Mouse (Mus musculus) hindbrain, embryonic 10.5 days (tissue): ENCODE measurements around the gene Apol8. TPM values are rescaled to one million over a fixed set of nuclear protein-coding genes. Genes with fewer than 3 reads are reported as not detected.
"Not testable (repeated sequence)": the region's sequence is repeated elsewhere in the genome, so short reads cannot be mapped to it uniquely, and the experiment has no call there.

Experiments used
- DNase-seq: peaks from one replicate; pipeline ENCODE4 v3.0.0-alpha.2; 2017; ENCODE audit warnings: low spot score
- H3K27ac ChIP-seq: fragments of 300-500 bp; sonication (generic); 2 replicates; pipeline ENCODE4 v1.5.1; 2016; ENCODE audit warnings: mild to moderate bottlenecking, moderate library complexity
- H3K27me3 ChIP-seq: fragments of 300-500 bp; sonication (generic); 2 replicates; pipeline ENCODE4 v1.6.1; 2016; ENCODE audit warnings: mild to moderate bottlenecking; ENCODE audit not compliant: poor library complexity, insufficient read depth, severe bottlenecking
- H3K36me3 ChIP-seq: fragments of 300-500 bp; sonication (generic); 2 replicates; pipeline ENCODE4 v1.6.1; 2016; ENCODE audit warnings: mild to moderate bottlenecking, moderate library complexity
- H3K4me1 ChIP-seq: fragments of 300-500 bp; sonication (generic); replicated peaks from 2 replicates; pipeline ENCODE4 v1.6.1; 2016; ENCODE audit warnings: mild to moderate bottlenecking
- H3K4me3 ChIP-seq: fragments of 300-500 bp; sonication (generic); 2 replicates; pipeline ENCODE4 v1.5.1; 2016; ENCODE audit warnings: mild to moderate bottlenecking, moderate library complexity
- H3K9me3 ChIP-seq: fragments of 300-500 bp; sonication (generic); 2 replicates; pipeline ENCODE4 v1.6.1; 2016; ENCODE audit warnings: mild to moderate bottlenecking, moderate library complexity
- WGBS: fragments of 180-500 bp; shearing (Covaris S2); methylation state at CpG from one replicate; pipeline ENCODE4 v1.1.7; 2016; 5-methylcytosine and 5-hydroxymethylcytosine counted together
- polyA plus RNA-seq: library from polyadenylated mRNA; unstranded; fragments of >200 nt; fragmentation: Nextera tagmentation; extraction: Ambion mirVana; gene quantifications from 2 replicates; pipeline ENCODE4 v1.2.1, GENCODE M21; 2016

The Apol8 gene
- polyA plus RNA-seq, 1 experiment from 2014 or later, result 0.20 TPM

- not testable (repeated sequence) for H3K36me3 ChIP-seq, DNase-seq, H3K27me3 ChIP-seq, H3K27ac ChIP-seq, H3K9me3 ChIP-seq, H3K4me3 ChIP-seq, H3K4me1 ChIP-seq
- WGBS, result 91% methylated on average over 8 of the region's 8 CpGs
These were observed 23.4 kb downstream of the Apol8 start for GRCm38 (mm10) chr15:77733380-77733779.

DNA sequence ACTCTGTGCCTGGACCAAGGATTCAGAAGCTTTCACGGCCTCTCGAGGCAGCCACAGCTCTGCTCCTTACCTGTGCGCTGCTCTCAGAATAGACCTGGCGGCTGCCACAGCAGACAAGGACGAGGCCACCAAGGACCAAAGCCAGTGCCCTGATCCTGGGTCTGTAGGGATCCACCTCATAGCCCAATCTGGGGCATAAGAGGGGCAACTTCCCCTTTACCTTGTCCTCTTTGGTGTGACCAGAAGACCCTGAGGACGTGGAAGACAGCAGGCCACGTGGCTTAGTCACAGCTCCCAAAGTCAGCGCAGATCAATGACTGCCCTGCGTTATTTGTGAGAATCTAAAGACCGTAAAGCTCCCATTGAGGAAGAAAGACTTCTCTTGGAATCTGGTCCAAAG, 24.0 kb downstream of the Apol8 start:
- not testable (repeated sequence) for H3K9me3 ChIP-seq, H3K36me3 ChIP-seq, H3K27ac ChIP-seq, H3K27me3 ChIP-seq, DNase-seq, H3K4me1 ChIP-seq, H3K4me3 ChIP-seq
- WGBS, result 79% methylated on average over 10 of the region's 10 CpGs

DNA sequence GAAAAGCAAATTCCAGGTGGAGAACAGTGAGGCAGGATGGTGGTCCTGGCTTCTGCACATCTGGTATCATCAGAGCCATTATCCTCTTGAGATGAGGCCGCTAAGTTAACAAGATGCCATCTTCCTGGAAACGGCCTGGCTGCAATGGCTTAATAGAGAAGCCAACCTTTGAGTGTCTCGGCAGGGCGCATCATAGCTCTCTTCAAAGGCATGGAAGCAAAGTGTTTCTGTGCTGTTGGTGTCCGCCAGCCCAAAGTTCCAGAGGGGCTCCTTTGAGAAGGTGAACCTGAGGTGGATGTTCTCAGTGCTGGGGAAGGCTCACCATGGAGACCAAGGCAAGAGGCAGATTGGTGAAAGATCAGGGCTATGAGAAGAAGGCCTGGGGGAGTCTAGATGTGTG, 25.2 kb downstream of the Apol8 start:
- no peak overlapping the region for H3K27ac ChIP-seq
- H3K4me1 ChIP-seq, result 0 out of 2 replicates have a peak, but pooled peaks cover 3% of the 10 kb centered on the region
- no peak for DNase-seq
- H3K27me3 ChIP-seq, result no peaks in the 10 kb centered on the region
- no peaks in the 10 kb centered on the region for H3K36me3 ChIP-seq
- WGBS, result 86% methylated on average over 5 of the region's 5 CpGs
- no peaks in the 10 kb centered on the region for H3K9me3 ChIP-seq
- no peak overlapping the region for H3K4me3 ChIP-seq

- H3K4me3 ChIP-seq, H3K4me1 ChIP-seq, DNase-seq, H3K9me3 ChIP-seq, H3K27ac ChIP-seq, H3K36me3 ChIP-seq, H3K27me3 ChIP-seq: not testable (repeated sequence)
- 85% methylated on average over 1 of the region's 4 CpGs for WGBS
These were observed 28.1 kb downstream of the Apol8 start, which contains the start of gene Apol9b for GRCm38 (mm10) chr15:77728739-77729138. Gene Apol9b, plus strand, starts transcription at chr15:77729039.

DNA sequence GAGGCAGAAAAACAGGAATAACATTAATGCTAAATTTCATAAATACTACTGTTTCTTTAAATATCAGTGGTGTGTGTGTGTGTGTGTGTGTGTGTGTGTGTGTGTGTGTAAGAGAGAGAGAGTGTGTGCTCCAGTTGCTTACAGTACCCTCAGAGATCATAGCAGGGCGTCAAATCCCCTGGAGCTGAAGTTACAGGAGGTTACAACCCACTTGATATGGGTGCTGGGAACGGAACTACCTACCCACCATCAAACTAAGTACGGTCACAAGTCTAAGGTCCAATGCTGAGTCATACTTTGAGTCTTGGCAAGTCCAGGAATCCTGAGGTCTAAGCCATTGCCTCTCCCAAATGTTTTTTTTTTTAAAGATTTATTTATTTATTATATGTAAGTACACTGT, 29.1 kb downstream of the Apol8 start:
- DNase-seq, H3K4me3 ChIP-seq, H3K27me3 ChIP-seq, H3K9me3 ChIP-seq, H3K36me3 ChIP-seq, H3K4me1 ChIP-seq, H3K27ac ChIP-seq: not testable (repeated sequence)
- WGBS, result 88% methylated on average over 3 of the region's 3 CpGs

DNA sequence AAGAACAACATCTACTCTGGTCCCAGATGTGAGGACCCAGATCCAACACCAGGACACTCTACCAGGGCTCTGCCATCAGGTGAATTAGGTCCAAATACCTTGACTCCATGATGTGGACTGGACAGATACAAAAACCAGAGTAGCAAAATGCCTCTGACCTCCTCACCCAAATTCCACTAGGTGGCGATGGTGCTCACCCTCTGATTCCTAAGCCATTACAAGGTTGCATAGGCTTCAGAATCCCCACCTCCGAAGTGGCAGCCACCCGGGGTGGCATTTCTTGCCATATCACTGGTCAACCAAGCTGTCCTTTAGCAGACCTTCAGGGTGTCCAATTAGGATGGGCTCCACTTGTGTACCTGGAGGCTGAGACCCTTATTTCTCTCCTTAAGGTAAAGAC, 29.7 kb downstream of the Apol8 start:
- 14% methylated on average over 3 of the region's 3 CpGs for WGBS
- not testable (repeated sequence) for H3K27ac ChIP-seq, H3K4me3 ChIP-seq, H3K4me1 ChIP-seq, H3K27me3 ChIP-seq, DNase-seq, H3K36me3 ChIP-seq, H3K9me3 ChIP-seq

- H3K27ac ChIP-seq, H3K9me3 ChIP-seq, H3K4me3 ChIP-seq, H3K27me3 ChIP-seq, DNase-seq, H3K36me3 ChIP-seq, H3K4me1 ChIP-seq: not testable (repeated sequence)
- 85% methylated on average over 6 of the region's 6 CpGs for WGBS
These were observed 31.3 kb downstream of the Apol8 start for GRCm38 (mm10) chr15:77725393-77726020.

DNA sequence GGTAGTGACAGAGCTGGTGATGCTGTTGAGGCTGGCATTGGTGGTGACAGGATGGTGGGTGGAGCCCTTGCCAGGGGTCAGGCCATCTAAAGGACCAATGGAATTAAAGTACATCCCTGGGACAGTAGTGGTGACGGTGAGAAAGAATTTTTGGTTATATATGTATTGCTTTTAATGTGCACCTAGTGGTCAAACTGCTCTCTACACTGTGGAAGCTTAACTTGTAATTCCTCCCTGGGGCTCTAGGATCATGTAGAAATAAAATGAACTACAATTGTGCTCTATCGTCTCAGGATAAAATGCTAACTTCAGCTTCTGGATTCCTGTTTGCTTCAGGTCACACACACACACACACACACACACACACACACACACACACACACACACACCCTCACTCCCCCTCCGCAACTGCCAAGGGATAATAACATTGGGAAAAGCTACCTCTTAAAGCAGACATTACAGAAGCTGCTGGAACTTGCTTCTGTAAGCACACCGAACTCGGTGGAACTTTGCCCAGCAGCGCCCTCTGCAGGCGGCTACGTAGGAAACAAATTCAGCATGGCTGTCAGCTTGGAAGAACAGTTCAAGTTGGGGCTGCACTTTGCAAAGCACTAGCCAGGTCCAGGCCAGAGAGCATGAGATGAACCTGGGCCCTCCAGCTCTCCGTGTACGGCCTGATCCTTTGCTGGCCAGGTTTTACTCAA, 32.4 kb downstream of the Apol8 start:
- 34% methylated on average over 4 of the region's 10 CpGs for WGBS
- not testable (repeated sequence) for H3K27ac ChIP-seq

DNA sequence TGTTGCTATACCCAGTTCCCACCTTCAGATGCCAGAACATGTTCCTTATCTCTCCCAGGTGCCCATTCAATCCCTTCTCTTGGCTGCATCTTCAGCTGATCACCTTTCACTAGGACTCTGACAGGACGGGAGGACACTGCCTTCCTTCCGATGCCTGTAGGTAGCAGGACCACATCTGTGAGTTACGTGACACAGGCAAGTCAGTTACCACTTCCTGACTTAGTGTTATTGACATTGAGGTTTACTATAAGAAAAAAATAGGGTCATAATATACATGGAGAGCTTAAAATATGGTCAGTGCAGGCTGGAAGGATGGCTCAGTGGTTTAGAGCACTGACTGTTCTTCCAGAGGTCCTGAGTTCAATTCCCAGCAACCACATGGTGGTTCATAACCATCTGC, 35.3 kb downstream of the Apol8 start:
- not testable (repeated sequence) for H3K9me3 ChIP-seq, H3K4me1 ChIP-seq, H3K36me3 ChIP-seq, H3K4me3 ChIP-seq, H3K27me3 ChIP-seq, H3K27ac ChIP-seq, DNase-seq
- WGBS, result no CpG with 5 or more reads among the region's 3 CpGs

More for the DNA sequence above, 32.4 kb downstream of the Apol8 start:
- not testable (repeated sequence) for DNase-seq, H3K27me3 ChIP-seq, H3K4me1 ChIP-seq, H3K9me3 ChIP-seq, H3K36me3 ChIP-seq, H3K4me3 ChIP-seq

- not testable (repeated sequence) for H3K4me3 ChIP-seq, H3K9me3 ChIP-seq, DNase-seq, H3K4me1 ChIP-seq, H3K36me3 ChIP-seq, H3K27ac ChIP-seq, H3K27me3 ChIP-seq
- WGBS, result 90% methylated on average over 5 of the region's 6 CpGs
These were observed 38.6 kb downstream of the Apol8 start for GRCm38 (mm10) chr15:77718240-77718639.

DNA sequence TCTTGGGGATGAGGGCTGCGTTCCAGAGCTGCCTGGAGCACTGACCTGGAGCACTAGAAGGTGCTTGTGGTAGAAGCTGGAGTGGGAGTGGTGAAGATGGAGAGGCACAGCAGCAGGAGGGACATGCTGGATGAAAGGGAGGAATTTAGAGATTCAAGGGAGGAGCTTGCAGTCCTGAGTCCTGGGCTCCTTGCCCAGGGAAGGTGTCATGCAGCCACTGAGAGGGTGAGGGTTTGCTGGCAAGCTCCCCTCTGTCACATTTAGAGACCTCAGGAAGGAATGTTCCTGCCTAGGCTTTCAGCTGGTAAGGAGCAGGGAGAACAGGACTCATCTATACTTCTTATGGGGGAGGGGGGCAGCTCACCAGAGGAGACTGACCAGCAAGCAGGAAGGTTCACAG, 47.9 kb downstream of the Apol8 start:
- not testable (repeated sequence) for DNase-seq, H3K9me3 ChIP-seq, H3K36me3 ChIP-seq, H3K4me3 ChIP-seq, H3K4me1 ChIP-seq, H3K27me3 ChIP-seq, H3K27ac ChIP-seq
- WGBS, result 92% methylated on average over 1 of the region's 1 CpGs

GRCm38 (mm10) chr15:77705306-77705705, 51.5 kb downstream of the Apol8 start:
- H3K27me3 ChIP-seq, DNase-seq, H3K4me3 ChIP-seq, H3K36me3 ChIP-seq, H3K27ac ChIP-seq, H3K4me1 ChIP-seq, H3K9me3 ChIP-seq: not testable (repeated sequence)
- WGBS, result 94% methylated on average over 3 of the region's 3 CpGs

DNA sequence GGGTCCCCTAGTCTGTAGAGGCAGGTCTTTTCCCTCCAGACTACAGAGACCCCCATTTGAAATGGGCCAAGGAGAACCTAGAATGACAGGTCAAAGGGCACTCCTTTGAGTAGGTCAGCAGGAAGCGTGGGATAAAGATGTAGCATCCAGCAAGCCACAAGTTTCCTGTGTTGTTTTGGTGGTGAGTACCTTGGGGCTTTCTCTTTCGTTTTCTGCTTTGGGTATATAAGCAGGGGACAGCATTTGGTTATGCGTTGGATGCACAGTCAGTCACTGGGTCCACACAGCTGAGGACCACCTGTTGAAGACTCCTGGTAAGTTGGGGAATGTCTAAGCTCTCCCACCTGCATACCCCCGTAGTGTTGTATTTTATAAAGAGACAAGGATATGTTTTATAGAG, 58.1 kb downstream of the Apol8 start, which contains the start of gene Apol7e:
Gene Apol7e (plus strand): TSS at position 202 of the 400 bp plus-strand sequence.
- not testable (repeated sequence) for H3K36me3 ChIP-seq, H3K4me3 ChIP-seq, DNase-seq, H3K27me3 ChIP-seq, H3K4me1 ChIP-seq, H3K27ac ChIP-seq, H3K9me3 ChIP-seq
- 82% methylated on average over 4 of the region's 4 CpGs for WGBS
